Mouse (Mus musculus) midbrain, embryonic 11.5 days (tissue): ENCODE measurements around the gene Rnf227. TPM values are rescaled to one million over a fixed set of nuclear protein-coding genes. Genes with fewer than 3 reads are reported as not detected.

Experiments
- ATAC-seq: fragments of 200-750 bp; cut with Nextera tagmentation; 2 replicates; pipeline ENCODE4 v1.8.0; 2017; ENCODE audit warnings: moderate TSS enrichment, moderate library complexity; ENCODE audit not compliant: low FRiP score
- DNase-seq: peaks from one replicate; pipeline ENCODE4 v3.0.0; 2015; ENCODE audit warnings: low spot score; ENCODE audit errors: missing footprints
- H3K27ac ChIP-seq: fragments of 300-500 bp; sonication (generic); 2 replicates; pipeline ENCODE4 v1.5.1; 2014; ENCODE audit warnings: low read depth, low read length
- H3K27me3 ChIP-seq: fragments of 300-500 bp; sonication (generic); 2 replicates; pipeline ENCODE4 v1.6.1; 2014; ENCODE audit warnings: mild to moderate bottlenecking, low read length, moderate library complexity, mixed read lengths; ENCODE audit not compliant: control insufficient read depth, insufficient read depth
- H3K36me3 ChIP-seq: fragments of 300-500 bp; sonication (generic); 2 replicates; pipeline ENCODE4 v1.6.1; 2014; ENCODE audit warnings: mild to moderate bottlenecking, low read length, moderate library complexity, mixed read lengths; ENCODE audit not compliant: control insufficient read depth, insufficient read depth
- H3K4me1 ChIP-seq: fragments of 300-500 bp; sonication (generic); 2 replicates; pipeline ENCODE4 v1.6.1; 2014; ENCODE audit warnings: low read length; ENCODE audit not compliant: control insufficient read depth, insufficient read depth
- H3K4me2 ChIP-seq: fragments of 300-500 bp; sonication (generic); 2 replicates; pipeline ENCODE4 v1.6.1; 2014; ENCODE audit warnings: mild to moderate bottlenecking, moderate library complexity
- H3K4me3 ChIP-seq: fragments of 300-500 bp; sonication (generic); 2 replicates; pipeline ENCODE4 v1.5.1; 2014; ENCODE audit warnings: low read depth, low read length
- H3K9ac ChIP-seq: fragments of 300-500 bp; sonication (generic); 2 replicates; pipeline ENCODE4 v1.6.1; 2014; ENCODE audit warnings: low read length
- H3K9me3 ChIP-seq: fragments of 300-500 bp; sonication (generic); 2 replicates; pipeline ENCODE4 v1.6.1; 2016; ENCODE audit warnings: low read length; ENCODE audit not compliant: control insufficient read depth
- WGBS: fragments of 180-500 bp; shearing (Covaris S2); extraction: QIAGEN DNeasy Blood & Tissue Kit; methylation state at CpG from one replicate; pipeline ENCODE4 v1.1.7; 2014; 5-methylcytosine and 5-hydroxymethylcytosine counted together
- polyA plus RNA-seq: library from polyadenylated mRNA; unstranded; fragments of >200 nt; fragmentation: Nextera tagmentation; extraction: Ambion mirVana; gene quantifications from 2 replicates; pipeline ENCODE4 v1.2.1, GENCODE M21; 2014

Gene Rnf227
- polyA plus RNA-seq, 1 experiment from 2014 or later = 29.6 TPM

- Histone ChIP-seq H3K9ac (peak overlapping the region; percentile 99), H3K4me1 (peaks cover 50% of the 10 kb centered on the region), H3K36me3 (no peaks in the 10 kb centered on the region; the same call in 1 of the 2 replicates), H3K9me3 (no peaks in the 10 kb centered on the region), H3K27ac (peak overlapping the region; percentile 99), H3K4me2 (peak overlapping the region; percentile 94), H3K27me3 (no peaks in the 10 kb centered on the region), H3K4me3 (peak overlapping the region; percentile 97)
- DNase-seq (peak; percentile 96), ATAC-seq (no peak)
- under 1% methylated on average over 22 of the region's 22 CpGs for WGBS
Measured at GRCm38 (mm10) chr11:69366855-69367615, 26.8 kb downstream of the Rnf227 start.

- Histone ChIP-seq H3K4me1 (peaks cover 50% of the 10 kb centered on the region), H3K9ac (peak overlapping the region; percentile 99), H3K4me2 (peak overlapping the region; percentile 94), H3K36me3 (no peaks in the 10 kb centered on the region; the same call in 1 of the 2 replicates), H3K27ac (peak overlapping the region; percentile 99), H3K9me3 (no peaks in the 10 kb centered on the region; the same call in 1 of the 2 replicates), H3K4me3 (peak overlapping the region; percentile 97), H3K27me3 (no peaks in the 10 kb centered on the region)
- under 1% methylated on average over 22 of the region's 22 CpGs for WGBS
- peak; percentile 97 for DNase-seq
- ATAC-seq = peak; percentile 59
Measured at GRCm38 (mm10) chr11:69367616-69368355, 27.5 kb downstream of the Rnf227 start.

- Histone ChIP-seq H3K9ac (peak overlapping the region; percentile 99), H3K27me3 (no peaks in the 10 kb centered on the region), H3K27ac (peak overlapping the region; percentile 99), H3K4me2 (peak overlapping the region; percentile 94), H3K4me1 (peaks cover 50% of the 10 kb centered on the region), H3K36me3 (no peaks in the 10 kb centered on the region; the same call in 1 of the 2 replicates), H3K9me3 (no peaks in the 10 kb centered on the region; the same call in 1 of the 2 replicates), H3K4me3 (peak overlapping the region; percentile 97)
- ATAC-seq (peak; percentile 61), DNase-seq (peak; percentile 95)
- under 1% methylated on average over 48 of the region's 106 CpGs for WGBS
Measured at GRCm38 (mm10) chr11:69368356-69369214, 28.3 kb downstream of the Rnf227 start.

GRCm38 (mm10) chr11:69369215-69369989 lies 29.1 kb downstream of the Rnf227 start, which contains the start of gene Chd3:
Gene Chd3 (minus strand): TSS chr11:69369406.
- DNase-seq (peak; percentile 95), ATAC-seq (no peak)
- Histone ChIP-seq H3K27ac (peak within 1 kb of the TSS; percentile 99), H3K9ac (peak within 1 kb of the TSS; percentile 99), H3K4me2 (peak within 1 kb of the TSS; percentile 94), H3K4me3 (peak within 1 kb of the TSS; percentile 97), H3K4me1 (peaks cover 47% of the 10 kb centered on the region), H3K27me3 (no peaks in the 10 kb centered on the region), H3K9me3 (no peaks in the 10 kb centered on the region; the same call in 1 of the 2 replicates), H3K36me3 (no peaks in the 10 kb centered on the region; the same call in 1 of the 2 replicates)
- WGBS = 4% methylated on average over 15 of the region's 34 CpGs

- Histone ChIP-seq H3K36me3 (no peaks in the 10 kb centered on the region), H3K4me2 (peak overlapping the region; percentile 94), H3K9me3 (no peaks in the 10 kb centered on the region; the same call in 1 of the 2 replicates), H3K9ac (peak overlapping the region; percentile 99), H3K27ac (peak overlapping the region; percentile 99), H3K27me3 (no peaks in the 10 kb centered on the region), H3K4me3 (peak overlapping the region; percentile 97), H3K4me1 (peaks cover 39% of the 10 kb centered on the region)
- ATAC-seq (no peak), DNase-seq (peak; percentile 89)
- WGBS = 32% methylated on average over 2 of the region's 2 CpGs
Measured at GRCm38 (mm10) chr11:69369990-69370816, 29.9 kb downstream of the Rnf227 start.

GRCm38 (mm10) chr11:69370817-69371215 lies 30.6 kb downstream of the Rnf227 start:
- WGBS = 11% methylated on average over 9 of the region's 9 CpGs
- H3K36me3 ChIP-seq = no peaks in the 10 kb centered on the region
- H3K27me3 ChIP-seq = no peaks in the 10 kb centered on the region
- DNase-seq (peak; percentile 89), ATAC-seq (no peak)
- H3K4me3 ChIP-seq = 0 out of 2 replicates have a peak overlapping the region, but pooled peaks have one; percentile 1
- peak overlapping the region; percentile 62 for H3K27ac ChIP-seq
- H3K9me3 ChIP-seq = no peaks in the 10 kb centered on the region; the same call in 1 of the 2 replicates
- H3K4me2 ChIP-seq = peak overlapping the region; percentile 36
- peak overlapping the region; percentile 36; the same call in 1 of the 2 replicates for H3K9ac ChIP-seq
- H3K4me1 ChIP-seq = peaks cover 33% of the 10 kb centered on the region

- Histone ChIP-seq H3K27me3 (no peaks in the 10 kb centered on the region), H3K9ac (0 out of 2 replicates have a peak overlapping the region, but pooled peaks have one; percentile 18), H3K36me3 (no peaks in the 10 kb centered on the region), H3K27ac (peak overlapping the region; percentile 62; the same call in 1 of the 2 replicates), H3K4me2 (peak overlapping the region; percentile 36), H3K9me3 (no peaks in the 10 kb centered on the region; the same call in 1 of the 2 replicates), H3K4me1 (peaks cover 29% of the 10 kb centered on the region), H3K4me3 (no peak overlapping the region)
- DNase-seq (no peak), ATAC-seq (no peak)
- 33% methylated on average over 12 of the region's 12 CpGs for WGBS
Measured at GRCm38 (mm10) chr11:69371601-69372000, 31.3 kb downstream of the Rnf227 start.
